Mouse (Mus musculus) frontal cortex, adult 2 months (tissue): ENCODE data around the gene Olfr792. TPM values are rescaled to one million over a fixed set of nuclear protein-coding genes. Genes with fewer than 3 reads are reported as not detected.
A peak's percentile ranks its signal among the peaks of the same experiment; 100 is the strongest.

ENCODE experiments used
- DNase-seq, 2 experiments: peaks; one replicate each; pipeline ENCODE4 v3.0.0; 2022; ENCODE audit warnings: low spot score in 1 of 2; ENCODE audit errors: extremely low spot score in 1 of 2
- polyA plus RNA-seq: library from polyadenylated mRNA; depleted of rRNA; stranded (reverse); fragments of >200 nt; gene quantifications from 2 replicates; pipeline ENCODE4 v1.2.3, GENCODE M21; 2012; rRNA removed

The Olfr792 gene
- polyA plus RNA-seq, result 0.04 TPM in 1 of 2 replicates, not detected in the other

GRCm38 (mm10) chr10:129538862-129539261 is at the start of gene Olfr792:
Gene Olfr792, plus strand, starts transcription at chr10:129539162.
- no peak for DNase-seq

- peak; percentile 42 to 68 for DNase-seq
Measured at GRCm38 (mm10) chr10:129490101-129490500, 48.9 kb upstream of the Olfr792 start.

GRCm38 (mm10) chr10:129498192-129498591 is 40.8 kb upstream of the Olfr792 start, which contains the start of gene Olfr790:
Gene Olfr790, plus strand, starts transcription at chr10:129498492.
- no peak for DNase-seq

GRCm38 (mm10) chr10:129521492-129521891 is 17.5 kb upstream of the Olfr792 start, which contains the start of gene Olfr791:
Gene Olfr791, plus strand, starts transcription at chr10:129521792.
- DNase-seq, result no peak

- peak; percentile 3 to 46 for DNase-seq
Measured at GRCm38 (mm10) chr10:129549354-129549753, 10.4 kb downstream of the Olfr792 start.

- DNase-seq, result no peak
Measured at GRCm38 (mm10) chr10:129567355-129567754, 28.4 kb downstream of the Olfr792 start, which contains the start of gene Olfr794. Gene Olfr794, plus strand, starts transcription at chr10:129567655.

- DNase-seq, result no peak
Measured at GRCm38 (mm10) chr10:129577066-129577465, 38.1 kb downstream of the Olfr792 start.

Other genes with a start within 250 kb of the Olfr792 start
- not detected in 2 replicates for gene Olfr780, start 221.0 kb upstream of the Olfr792 start, polyA plus RNA-seq
- not detected in 2 replicates for gene Olfr781, start 210.3 kb upstream of the Olfr792 start, polyA plus RNA-seq
- not detected in 2 replicates for gene Olfr782, start 190.3 kb upstream of the Olfr792 start, polyA plus RNA-seq
- gene Olfr784, start 155.1 kb upstream of the Olfr792 start, polyA plus RNA-seq, result 0.08 and 0.17 TPM in 2 replicates
- not detected in 2 replicates for gene Olfr785, start 133.7 kb upstream of the Olfr792 start, polyA plus RNA-seq
- gene Olfr786, start 111.9 kb upstream of the Olfr792 start, polyA plus RNA-seq, result 0.15 TPM in 1 of 2 replicates, not detected in the other
- not detected in 2 replicates for gene Olfr787, start 77.3 kb upstream of the Olfr792 start, polyA plus RNA-seq
- 0.11 TPM in 1 of 2 replicates, not detected in the other for gene Olfr788, start 68.2 kb upstream of the Olfr792 start, polyA plus RNA-seq
- gene Olfr789, start 54.4 kb upstream of the Olfr792 start, polyA plus RNA-seq, result not detected in 2 replicates
- gene Olfr790, start 40.7 kb upstream of the Olfr792 start, polyA plus RNA-seq, result not detected in 2 replicates
- gene Olfr791, start 17.4 kb upstream of the Olfr792 start, polyA plus RNA-seq, result not detected in 2 replicates
- gene Olfr794, start 28.5 kb downstream of the Olfr792 start, polyA plus RNA-seq, result not detected in 2 replicates
- gene Olfr796, start 73.4 kb downstream of the Olfr792 start, polyA plus RNA-seq, result not detected in 2 replicates
- gene Olfr798, start 88.8 kb downstream of the Olfr792 start, polyA plus RNA-seq, result not detected in 2 replicates
- gene Olfr799, start 98.3 kb downstream of the Olfr792 start, polyA plus RNA-seq, result not detected in 2 replicates
- gene Olfr800, start 118.5 kb downstream of the Olfr792 start, polyA plus RNA-seq, result not detected in 2 replicates
- 0.04 TPM in 1 of 2 replicates, not detected in the other for gene Olfr801, start 134.7 kb downstream of the Olfr792 start, polyA plus RNA-seq
- not detected in 2 replicates for gene Olfr802, start 149.0 kb downstream of the Olfr792 start, polyA plus RNA-seq
- gene Olfr803, start 155.1 kb downstream of the Olfr792 start, polyA plus RNA-seq, result not detected in 2 replicates
- not detected in 2 replicates for gene Olfr804, start 164.0 kb downstream of the Olfr792 start, polyA plus RNA-seq
- gene Olfr805, start 190.2 kb downstream of the Olfr792 start, polyA plus RNA-seq, result not detected in 2 replicates
- not detected in 2 replicates for gene Olfr806, start 202.8 kb downstream of the Olfr792 start, polyA plus RNA-seq
- gene Olfr807, start 218.6 kb downstream of the Olfr792 start, polyA plus RNA-seq, result not detected in 2 replicates
- not detected in 2 replicates for gene Olfr808, start 226.3 kb downstream of the Olfr792 start, polyA plus RNA-seq
- not detected in 2 replicates for gene Olfr809, start 235.5 kb downstream of the Olfr792 start, polyA plus RNA-seq